Mouse (Mus musculus) liver, adult 2 months (tissue): ENCODE results near the gene Traf5.

Experiments used
- CTCF ChIP-seq: fragments of 200-500 bp; IDR thresholded peaks from 2 replicates; pipeline ENCODE4 v1.5.1; 2011; ENCODE audit warnings: low read depth, low read length, control low read depth
- POLR2A ChIP-seq: fragments of 200-500 bp; IDR thresholded peaks from 2 replicates; pipeline ENCODE4 v1.6.1; 2011; ENCODE audit warnings: low read length, control low read depth; ENCODE audit not compliant: insufficient read depth; ENCODE audit errors: extremely low read depth

DNA sequence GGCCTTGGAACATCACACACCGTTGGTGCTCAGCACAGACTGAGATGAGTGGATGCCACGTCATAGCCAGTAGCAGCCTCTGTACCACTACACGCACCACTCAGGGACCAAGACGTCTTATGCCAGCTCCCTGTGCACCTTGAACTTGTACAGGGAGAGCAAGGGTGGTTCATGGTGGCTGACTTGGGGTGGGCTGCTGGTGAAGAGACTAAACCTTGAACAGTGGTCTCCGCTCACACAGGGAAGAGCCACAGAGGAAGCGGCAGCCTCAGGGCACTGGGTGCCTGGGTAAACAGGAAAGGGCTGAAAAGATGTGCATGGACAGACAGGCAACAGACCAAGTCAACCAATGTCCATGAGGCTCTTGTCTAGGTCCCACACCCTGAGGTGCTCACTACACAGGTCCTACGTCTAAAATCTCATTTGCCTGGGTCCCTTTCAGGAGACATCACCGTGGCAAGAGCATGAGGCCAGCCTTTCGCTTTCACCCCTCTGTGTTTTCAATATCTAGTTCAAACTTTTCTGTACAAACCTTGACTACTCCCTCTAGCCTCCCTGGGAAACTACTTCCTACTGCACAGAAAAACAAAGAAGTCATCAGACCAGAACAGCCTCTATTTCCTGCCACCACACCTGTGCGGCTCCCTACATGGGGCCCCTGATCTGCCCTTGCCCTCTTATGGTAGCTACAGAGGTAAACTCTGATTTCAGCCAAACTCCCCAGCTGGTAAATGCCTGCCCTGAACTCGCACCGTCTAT, 5.9 kb downstream of the Traf5 start:
- TF ChIP-seq CTCF (no peak), POLR2A (no peak)
